Mouse (Mus musculus) megakaryocyte, embryonic 14.5 days (primary cell): ENCODE measurements around the gene Fam19a1.

Source experiments
- FLI1 ChIP-seq: IDR thresholded peaks from 2 replicates; pipeline ENCODE4 v1.6.1; 2012; ENCODE audit warnings: low read length, inconsistent platforms, mixed read lengths
- GATA1 ChIP-seq: IDR thresholded peaks from 3 replicates; pipeline ENCODE4 v1.6.1; 2012; ENCODE audit warnings: mixed read lengths, low read length, inconsistent platforms, borderline replicate concordance

DNA sequence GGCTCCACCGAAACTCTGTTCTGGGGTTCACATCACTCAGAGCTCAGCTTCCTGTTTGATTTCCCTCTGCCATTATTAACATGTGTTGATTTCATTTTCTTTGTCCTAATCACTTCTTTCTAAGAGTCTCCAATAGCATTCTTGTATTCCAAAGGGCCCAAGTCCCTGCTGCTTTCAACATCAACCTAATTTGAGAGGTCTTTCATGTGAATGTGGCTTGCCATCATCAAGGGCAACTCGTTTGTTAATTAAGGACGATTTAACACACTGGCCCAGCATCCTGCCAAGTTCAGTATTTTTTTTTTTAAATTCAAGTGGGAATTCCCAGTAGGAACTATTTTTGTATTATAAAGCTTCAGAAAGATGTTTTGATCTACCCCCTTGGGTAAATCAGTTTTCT lies 263.8 kb downstream of the Fam19a1 start:
- TF ChIP-seq FLI1, result no peak
- no peak for TF ChIP-seq GATA1
